18 mouse cellular contexts compared by ENCODE assay signal in genomic region chr15:77324426-77324825, GRCm38 (mm10).
"Had no signal": no experiment of that assay in that cellular context is flagged by ENCODE, and none has a peak within 500 bp of the region (broad histone marks: within the 10 kb centered on the region; RNA-seq: fewer than 3 reads in every experiment).

No protein-coding gene starts in this region.

- H3K4me3 ChIP-seq: midbrain, embryonic 10.5 days; midbrain, embryonic 12.5 days; myocyte; neural tube, embryonic 13.5 days; neural tube, embryonic 15.5 days had no signal

- DNase-seq: lung, embryonic 14.5 days; lung, postnatal 10 days; lung, postnatal 4 days; midbrain, embryonic 14.5 days; retina, postnatal 1 day; right cerebral cortex, adult 18-20 months; right cerebral cortex, postnatal 25 days; right cerebral cortex, postnatal 4 days; spleen, adult 18-20 months; thymus, adult 18-20 months; thymus, postnatal 14 days; thymus, postnatal 36 days had no signal

- H3K4me1 ChIP-seq: midbrain, embryonic 10.5 days; midbrain, embryonic 12.5 days; neural tube, embryonic 13.5 days; neural tube, embryonic 15.5 days had no signal

- H3K9me3 ChIP-seq: midbrain, embryonic 10.5 days; midbrain, embryonic 12.5 days; neural tube, embryonic 13.5 days; neural tube, embryonic 15.5 days had no signal

- ATAC-seq: midbrain, embryonic 16.5 days had no signal

- H3K4me2 ChIP-seq: lung, embryonic 14.5 days; midbrain, embryonic 12.5 days; neural tube, embryonic 13.5 days; neural tube, embryonic 15.5 days had no signal

- H3K9ac ChIP-seq: lung, embryonic 14.5 days; midbrain, embryonic 12.5 days; neural tube, embryonic 13.5 days; neural tube, embryonic 15.5 days had no signal

- H3K27me3 ChIP-seq: midbrain, embryonic 12.5 days; neural tube, embryonic 13.5 days; neural tube, embryonic 15.5 days had no signal

- H3K36me3 ChIP-seq: midbrain, embryonic 10.5 days; midbrain, embryonic 12.5 days; neural tube, embryonic 13.5 days; neural tube, embryonic 15.5 days had no signal

- H3K27ac ChIP-seq: midbrain, embryonic 10.5 days; midbrain, embryonic 12.5 days; neural tube, embryonic 13.5 days; neural tube, embryonic 15.5 days had no signal
